Mouse (Mus musculus): ENCODE results near the gene Gjb4. TPM values are rescaled to one million over a fixed set of nuclear protein-coding genes. Genes with fewer than 3 reads are reported as not detected.

Gjb4 gene
- total RNA-seq, 1 experiment from 2014 or later = not detected

GRCm38 (mm10) chr4:127324296-127324695 lies 29.6 kb downstream of the Gjb4 start:
- ATAC-seq (replicated peaks in 1 of 2; ENCODE audit: insufficient read depth in 1 of 2, low FRiP score in 2 of 2, low TSS enrichment in 1 of 2, low read depth in 1 of 2, poor library complexity in 2 of 2, severe bottlenecking in 2 of 2) = no peak

GRCm38 (mm10) chr4:127323651-127324050 lies 30.2 kb downstream of the Gjb4 start:
- no peak for ATAC-seq (replicated peaks in 1 of 2; ENCODE audit: insufficient read depth in 1 of 2, low FRiP score in 2 of 2, low TSS enrichment in 1 of 2, low read depth in 1 of 2, poor library complexity in 2 of 2, severe bottlenecking in 2 of 2)

GRCm38 (mm10) chr4:127319613-127320012 lies 34.3 kb downstream of the Gjb4 start:
- peak; percentile 72 to 81; a peak in 3 of 4 replicates for ATAC-seq (replicated peaks in 1 of 2; ENCODE audit: insufficient read depth in 1 of 2, low FRiP score in 2 of 2, low TSS enrichment in 1 of 2, low read depth in 1 of 2, poor library complexity in 2 of 2, severe bottlenecking in 2 of 2)

GRCm38 (mm10) chr4:127317143-127317542 lies 36.7 kb downstream of the Gjb4 start:
- ATAC-seq (replicated peaks in 1 of 2; ENCODE audit: insufficient read depth in 1 of 2, low FRiP score in 2 of 2, low TSS enrichment in 1 of 2, low read depth in 1 of 2, poor library complexity in 2 of 2, severe bottlenecking in 2 of 2) = no peak

- ATAC-seq (replicated peaks in 1 of 2; ENCODE audit: insufficient read depth in 1 of 2, low FRiP score in 2 of 2, low TSS enrichment in 1 of 2, low read depth in 1 of 2, poor library complexity in 2 of 2, severe bottlenecking in 2 of 2) = no peak
Observed at GRCm38 (mm10) chr4:127315753-127316152, 38.1 kb downstream of the Gjb4 start.

GRCm38 (mm10) chr4:127314585-127314984 lies 39.3 kb downstream of the Gjb4 start:
- no peak for ATAC-seq (replicated peaks in 1 of 2; ENCODE audit: insufficient read depth in 1 of 2, low FRiP score in 2 of 2, low TSS enrichment in 1 of 2, low read depth in 1 of 2, poor library complexity in 2 of 2, severe bottlenecking in 2 of 2)

GRCm38 (mm10) chr4:127313861-127314260 lies 40.0 kb downstream of the Gjb4 start, which contains the start of gene Gja4:
Gene Gja4, minus strand, starts transcription at chr4:127314039.
- peak; percentile 84 for ATAC-seq (replicated peaks in 1 of 2; ENCODE audit: insufficient read depth in 1 of 2, low FRiP score in 2 of 2, low TSS enrichment in 1 of 2, low read depth in 1 of 2, poor library complexity in 2 of 2, severe bottlenecking in 2 of 2)

GRCm38 (mm10) chr4:127312349-127312748 lies 41.5 kb downstream of the Gjb4 start:
- ATAC-seq (replicated peaks in 1 of 2; ENCODE audit: insufficient read depth in 1 of 2, low FRiP score in 2 of 2, low TSS enrichment in 1 of 2, low read depth in 1 of 2, poor library complexity in 2 of 2, severe bottlenecking in 2 of 2) = no peak

GRCm38 (mm10) chr4:127311561-127311960 lies 42.3 kb downstream of the Gjb4 start:
- no peak for ATAC-seq (replicated peaks in 1 of 2; ENCODE audit: insufficient read depth in 1 of 2, low FRiP score in 2 of 2, low TSS enrichment in 1 of 2, low read depth in 1 of 2, poor library complexity in 2 of 2, severe bottlenecking in 2 of 2)

- ATAC-seq (replicated peaks in 1 of 2; ENCODE audit: insufficient read depth in 1 of 2, low FRiP score in 2 of 2, low TSS enrichment in 1 of 2, low read depth in 1 of 2, poor library complexity in 2 of 2, severe bottlenecking in 2 of 2) = no peak
Observed at GRCm38 (mm10) chr4:127306915-127307314, 47.0 kb downstream of the Gjb4 start.

- no peak for ATAC-seq (replicated peaks in 1 of 2; ENCODE audit: insufficient read depth in 1 of 2, low FRiP score in 2 of 2, low TSS enrichment in 1 of 2, low read depth in 1 of 2, poor library complexity in 2 of 2, severe bottlenecking in 2 of 2)
Observed at GRCm38 (mm10) chr4:127303796-127304195, 50.1 kb downstream of the Gjb4 start.

Other genes starting within 250 kb of the Gjb4 start
- 12.0 and 27.9 TPM in 2 replicates for gene Tmem35b, start 230.4 kb downstream of the Gjb4 start, total RNA-seq (2017)
- gene Dlgap3, start 184.9 kb downstream of the Gjb4 start, total RNA-seq (2017) = not detected in 2 replicates
- 28.2 and 32.8 TPM in 2 replicates for gene Smim12, start 110.3 kb downstream of the Gjb4 start, total RNA-seq (2017)
- gene Gja4, start 40.0 kb downstream of the Gjb4 start, total RNA-seq (2017) = not detected in 2 replicates
- gene Gjb3, start 23.2 kb downstream of the Gjb4 start, total RNA-seq (2017) = 2.9 and 4.0 TPM in 2 replicates
- gene Gjb5, start 4.1 kb upstream of the Gjb4 start, total RNA-seq (2017) = not detected in 2 replicates

All from hematopoietic stem cell, adult 5-6 weeks (primary cell).